Mouse (Mus musculus) G1E-ER4 (cell line): Measurements from ENCODE around the gene Pi16. TPM values are rescaled to one million over a fixed set of nuclear protein-coding genes. Genes with fewer than 3 reads are reported as not detected.
A peak's percentile ranks its signal among the peaks of the same experiment; 100 is the strongest.

Source experiments
- GATA1 ChIP-seq: IDR thresholded peaks from one replicate; pipeline ENCODE4 v1.8.0; 2012; ENCODE audit warnings: low read length, inconsistent platforms
- polyA plus RNA-seq: library from polyadenylated mRNA; stranded (reverse); fragments of >175 nt; gene quantifications from 2 replicates; pipeline ENCODE4 v1.2.3, GENCODE M21; 2012

Gene Pi16
- polyA plus RNA-seq, 1 experiment: 3.1 TPM

DNA sequence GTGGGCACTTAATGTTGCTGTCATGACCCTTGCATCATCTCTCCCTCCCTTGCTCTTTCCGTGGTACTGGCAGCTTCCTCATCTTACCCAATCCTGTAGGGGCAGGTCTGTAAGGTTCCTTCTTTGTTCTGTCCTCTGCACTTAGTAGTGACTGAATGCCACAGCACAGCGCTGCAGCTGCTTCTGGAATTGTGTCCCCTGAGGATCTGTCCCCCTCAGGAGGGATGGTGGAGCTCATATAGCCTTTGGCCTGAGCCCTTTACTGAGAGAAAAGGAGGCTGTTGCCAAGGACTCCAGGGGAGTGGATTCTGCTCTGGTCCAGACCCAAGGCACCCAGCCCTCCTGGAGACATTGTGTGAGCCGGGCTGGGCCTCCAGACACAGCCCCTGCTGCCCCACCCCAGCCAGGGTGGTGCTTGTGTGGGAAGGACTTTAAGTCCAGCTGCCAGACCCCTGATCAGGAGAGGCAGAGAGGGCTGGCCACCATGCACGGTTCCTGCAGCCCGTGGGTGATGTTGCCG lies 1.3 kb downstream of the Pi16 start:
- TF ChIP-seq GATA1: no peak

- TF ChIP-seq GATA1: no peak
Measured at GRCm38 (mm10) chr17:29319476-29319875, 2.0 kb downstream of the Pi16 start.

DNA sequence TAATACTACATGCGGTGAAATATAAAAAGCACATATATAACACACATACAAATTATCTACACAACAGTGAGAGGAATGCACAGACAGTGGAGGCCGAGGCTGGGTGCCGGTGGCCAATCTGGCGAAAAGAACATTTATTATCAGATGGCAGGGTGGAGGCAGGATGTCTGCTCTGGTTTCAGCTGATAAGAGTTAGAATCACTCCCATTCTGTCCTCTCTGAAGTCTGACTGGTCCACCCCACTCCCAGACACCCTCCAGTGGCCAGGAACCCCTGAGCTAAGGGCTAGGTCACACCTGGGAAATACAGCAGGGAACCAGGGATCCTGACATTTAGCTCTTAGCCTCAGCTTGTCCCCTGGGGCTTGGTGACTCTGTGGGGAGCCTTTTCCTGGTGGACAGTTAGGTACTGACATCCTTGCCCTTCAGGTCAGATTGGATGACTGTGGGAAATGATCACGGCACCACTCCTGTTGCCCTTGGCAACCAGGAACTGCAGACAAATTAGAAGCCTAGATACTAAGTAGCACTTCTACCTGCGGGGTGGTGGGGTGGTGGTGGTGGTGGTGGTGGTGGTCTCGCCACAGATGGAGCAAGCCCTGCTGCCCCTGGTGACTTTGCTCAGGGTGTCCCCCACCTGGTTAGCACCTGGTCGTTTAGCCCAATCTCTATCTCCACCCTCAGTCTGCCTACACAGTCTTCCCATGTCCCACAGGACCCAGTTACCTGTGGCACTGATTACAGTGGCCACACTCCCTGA lies 2.6 kb downstream of the Pi16 start:
- TF ChIP-seq GATA1: peak; percentile 91

DNA sequence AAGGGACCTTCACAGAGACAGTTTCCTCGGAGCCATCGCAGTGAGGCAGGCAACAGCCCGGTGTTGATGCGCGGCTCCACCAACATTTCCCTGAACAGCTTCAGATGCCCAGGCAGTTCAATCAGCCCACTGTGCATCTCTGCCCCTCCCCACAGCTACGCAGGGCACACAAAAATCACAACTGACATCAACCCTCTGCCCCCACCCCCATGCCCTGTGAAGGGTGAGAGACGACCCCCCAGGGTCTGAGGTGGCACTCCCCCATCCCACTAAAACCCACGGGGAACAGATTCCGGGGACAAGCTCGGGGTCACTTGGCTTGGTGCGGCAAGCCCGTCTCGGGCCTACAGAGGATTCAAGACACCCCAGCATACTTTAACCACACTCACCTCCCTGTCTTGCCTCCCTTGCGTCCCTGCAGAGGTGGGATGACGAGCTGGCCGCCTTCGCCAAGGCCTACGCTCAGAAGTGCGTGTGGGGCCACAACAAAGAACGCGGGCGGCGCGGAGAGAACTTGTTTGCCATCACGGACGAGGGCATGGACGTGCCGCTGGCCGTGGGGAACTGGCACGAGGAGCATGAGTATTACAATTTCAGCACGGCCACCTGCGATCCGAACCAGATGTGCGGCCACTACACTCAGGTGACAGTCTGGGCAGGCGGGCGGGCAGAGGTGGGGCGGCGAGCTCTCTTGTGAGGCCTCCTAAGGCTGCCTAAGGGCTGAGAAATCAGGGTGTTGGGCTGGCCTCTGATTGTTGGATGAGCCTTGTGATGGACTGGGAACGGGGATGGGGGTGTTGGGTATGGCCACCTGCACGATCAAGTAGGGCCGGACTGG lies 4.5 kb downstream of the Pi16 start:
- TF ChIP-seq GATA1: no peak

DNA sequence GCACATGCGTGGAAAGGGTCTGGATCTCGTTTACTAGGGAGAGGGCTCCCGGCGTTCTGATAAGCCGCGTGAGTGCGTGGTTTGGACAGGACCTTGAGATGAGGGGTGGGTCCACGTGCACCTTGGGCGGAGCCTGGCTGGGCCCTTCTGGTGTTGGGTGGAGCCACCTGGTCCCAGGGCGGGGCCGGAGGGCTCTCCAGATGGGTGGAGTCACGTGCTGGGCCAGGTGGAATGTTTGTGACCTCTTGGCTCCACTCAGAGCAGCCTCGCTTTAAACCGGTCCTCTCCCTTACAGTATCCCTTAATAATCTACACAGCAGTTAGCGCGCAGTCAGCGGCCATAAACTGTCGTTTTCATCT lies 5.1 kb downstream of the Pi16 start:
- no peak for TF ChIP-seq GATA1

DNA sequence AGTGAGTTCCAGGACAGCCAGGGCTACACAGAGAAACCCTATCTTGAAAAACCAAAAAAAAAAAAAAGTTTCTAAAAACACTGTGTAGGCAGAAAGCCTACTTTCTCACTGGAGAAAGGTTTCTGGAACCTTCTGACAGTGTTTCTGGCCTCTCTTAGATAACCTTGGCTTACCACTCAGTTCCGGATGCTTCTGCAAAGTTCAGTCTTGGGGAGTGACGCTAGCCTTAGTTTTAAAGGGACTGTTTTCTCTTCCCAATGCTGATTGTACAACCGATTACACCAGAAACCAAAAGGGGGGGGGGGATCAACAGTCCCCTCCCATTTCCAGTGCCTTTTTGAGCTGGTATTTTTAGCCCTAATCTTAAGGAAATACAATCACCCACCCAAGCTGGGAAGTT lies 6.1 kb downstream of the Pi16 start:
- no peak for TF ChIP-seq GATA1

- TF ChIP-seq GATA1: no peak
Measured at GRCm38 (mm10) chr17:29325831-29326230, 8.4 kb downstream of the Pi16 start.

DNA sequence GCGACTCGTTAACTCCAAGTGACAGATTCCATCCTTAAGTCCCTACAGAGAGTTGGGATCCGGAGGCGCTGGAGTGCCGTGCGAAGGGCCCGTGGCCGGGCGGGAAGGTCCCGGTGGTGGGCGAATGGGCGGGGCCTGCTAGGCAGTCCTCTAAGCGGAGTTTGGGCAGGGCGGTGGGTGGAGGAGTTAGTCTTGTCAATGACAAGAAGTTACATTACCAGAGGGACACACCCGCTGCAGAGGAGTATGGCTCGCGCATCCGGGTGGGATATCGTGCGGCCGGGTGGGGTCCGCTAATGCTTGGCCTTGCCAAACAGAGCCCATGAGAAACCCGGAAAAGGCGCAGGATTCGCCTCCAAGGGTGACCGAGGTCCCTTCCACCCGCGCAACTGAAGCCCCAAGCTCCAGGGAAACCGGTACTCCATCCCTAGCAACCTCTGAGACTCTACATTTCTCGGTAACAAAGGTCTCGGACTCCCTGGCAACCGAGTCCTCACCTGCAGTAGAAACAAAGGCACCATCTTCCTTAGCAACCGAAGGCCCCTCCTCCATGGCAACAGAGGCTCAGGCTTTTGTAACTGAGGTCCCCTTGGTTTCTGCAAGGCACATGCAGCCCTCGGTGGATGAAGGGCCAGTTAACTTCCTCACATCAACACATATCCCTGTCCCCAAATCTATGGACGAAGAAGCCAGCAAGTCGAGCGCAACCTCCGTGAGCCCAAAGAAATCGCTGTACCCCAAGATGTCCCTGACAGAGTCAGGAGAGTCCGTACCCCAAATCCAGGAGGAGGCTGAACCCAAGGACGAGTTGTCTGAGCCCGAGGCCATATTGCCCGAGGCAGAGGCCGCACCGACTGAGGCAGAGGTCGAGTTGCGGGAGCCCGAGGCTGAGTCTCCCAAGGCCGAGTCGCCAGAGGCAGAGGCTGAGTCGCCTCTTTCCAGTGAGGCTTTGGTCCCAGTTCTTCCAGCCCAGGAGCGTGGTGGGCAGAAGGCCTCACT lies 9.3 kb downstream of the Pi16 start:
- no peak for TF ChIP-seq GATA1

DNA sequence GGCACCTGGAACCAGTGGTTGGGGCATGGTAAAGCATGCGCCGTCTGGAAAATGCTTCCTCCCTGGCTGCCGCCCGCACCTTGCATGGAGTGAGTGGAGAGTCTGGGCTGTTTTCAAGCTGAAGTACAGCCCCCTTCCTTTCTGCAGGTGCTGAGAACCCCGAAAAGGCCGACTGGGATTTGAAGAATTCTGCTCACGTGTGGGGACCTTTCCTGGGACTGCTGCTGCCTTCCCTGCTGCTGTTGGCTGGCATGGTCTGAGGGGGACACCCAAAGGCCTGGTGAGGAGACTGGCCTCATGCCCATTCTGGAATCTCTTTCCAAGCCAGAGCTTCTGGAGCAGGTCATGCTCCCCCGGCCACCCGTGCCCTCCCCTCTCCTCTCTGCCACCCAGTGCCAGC lies 10.2 kb downstream of the Pi16 start:
- no peak for TF ChIP-seq GATA1

DNA sequence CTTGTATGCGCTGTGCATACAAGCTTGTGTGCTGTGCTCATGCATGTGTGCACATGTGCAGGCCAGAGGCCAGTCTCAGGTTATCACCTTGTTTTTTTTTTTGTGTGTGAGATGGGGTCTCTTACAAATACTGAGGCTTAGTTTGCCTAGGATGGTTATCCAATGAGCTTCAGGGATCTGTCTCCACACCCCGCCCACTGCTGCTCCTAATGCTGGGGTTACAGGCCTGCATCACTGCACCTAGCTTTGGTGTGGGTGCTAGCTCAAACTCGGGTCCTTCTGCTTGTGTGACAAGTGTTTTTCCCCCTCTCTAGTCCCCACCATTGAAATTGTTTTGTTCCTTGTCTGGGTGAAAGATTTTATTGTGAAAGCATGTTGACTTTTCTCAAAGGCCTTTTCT lies 12.7 kb downstream of the Pi16 start:
- TF ChIP-seq GATA1: no peak

GRCm38 (mm10) chr17:29330671-29331410 lies 13.4 kb downstream of the Pi16 start:
- TF ChIP-seq GATA1: no peak

- no peak for TF ChIP-seq GATA1
Measured at GRCm38 (mm10) chr17:29332186-29332685, 14.8 kb downstream of the Pi16 start.

DNA sequence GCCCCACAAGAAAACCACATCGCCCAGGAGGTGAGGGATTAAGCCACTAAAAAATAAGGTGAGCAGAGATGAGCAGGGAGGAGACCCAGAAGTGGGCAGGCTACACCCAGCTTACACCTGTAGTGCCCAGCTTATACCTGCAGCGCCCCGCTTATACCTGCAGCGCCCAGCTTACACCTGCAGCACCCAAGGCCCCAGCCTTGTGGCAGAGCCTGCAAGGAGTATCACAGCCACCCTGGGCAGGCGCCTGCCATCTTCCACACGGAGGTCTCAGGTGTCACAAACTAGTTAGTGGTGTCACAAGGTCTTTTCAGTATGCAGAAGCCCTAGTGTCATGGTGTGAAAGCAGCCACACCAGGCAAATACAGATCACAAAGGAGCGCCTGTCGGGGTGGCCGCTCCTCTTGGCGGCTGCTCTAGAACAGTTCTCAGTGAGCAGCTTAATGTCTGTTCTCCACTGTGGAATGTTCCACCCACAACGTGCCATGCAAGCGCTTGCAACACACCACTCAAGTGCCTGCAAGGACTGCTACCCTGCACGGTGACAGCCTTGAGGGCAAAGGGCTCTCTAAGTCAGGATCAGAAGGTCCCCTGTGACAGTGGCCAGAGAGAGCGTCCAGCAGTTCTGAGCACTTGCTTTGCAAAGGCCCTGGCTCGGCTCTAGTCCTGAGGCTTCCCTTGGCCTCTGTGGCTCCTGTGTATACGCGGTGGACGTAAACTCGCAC lies 18.9 kb downstream of the Pi16 start:
- no peak for TF ChIP-seq GATA1
